Mouse (Mus musculus): ENCODE results near the gene Cpm. TPM values are rescaled to one million over a fixed set of nuclear protein-coding genes. Genes with fewer than 3 reads are reported as not detected.
A peak's percentile ranks its signal among the peaks of the same experiment; 100 is the strongest.
"Not testable (repeated sequence)": the region's sequence is repeated elsewhere in the genome, so short reads cannot be mapped to it uniquely, and the experiment has no call there.

The Cpm gene
- total and polyA plus RNA-seq, 3 experiments, result 0.27 TPM; not detected in 2

GRCm38 (mm10) chr10:117732962-117733592 lies 103.8 kb downstream of the Cpm start:
- Histone ChIP-seq H3K4me3 (ENCODE audit: low read depth, low read length) (peak overlapping the region; percentile 36; the same call in 1 of the 2 replicates), H3K36me3 (replicated peaks) (peaks cover 20% of the 10 kb centered on the region), H3K27me3 (ENCODE audit: insufficient read depth, low read length) (peaks cover 12% of the 10 kb centered on the region), H3K4me1 (ENCODE audit: insufficient read depth, low read depth, low read length) (peaks cover 63% of the 10 kb centered on the region), H3K9me3 (replicated peaks) (no peaks in the 10 kb centered on the region)
- DNase-seq (ENCODE audit: low spot score) (no peak), ATAC-seq (ENCODE audit: extremely low read depth, insufficient number of reproducible peaks, low FRiP score, poor library complexity, severe bottlenecking) (no peak)
- TF ChIP-seq GATA2 (IDR thresholded peaks at IDR 0.05; ENCODE audit: borderline replicate concordance, low read depth, low read length) (no peak), TAL1 (conservative IDR thresholded peaks at IDR 0.05; ENCODE audit: low read depth, low read length) (no peak), POLR2AphosphoS5 (IDR thresholded peaks at IDR 0.05; ENCODE audit: insufficient replicate concordance, low read depth, low read length) (no peak), CTCF (IDR thresholded peaks at IDR 0.05; ENCODE audit: low read depth, low read length) (no peak), GATA1 (IDR thresholded peaks at IDR 0.05; ENCODE audit: borderline replicate concordance, low read length) (no peak)

GRCm38 (mm10) chr10:117733626-117734025 lies 104.3 kb downstream of the Cpm start:
- peaks cover 10% of the 10 kb centered on the region for H3K27me3 ChIP-seq (ENCODE audit: insufficient read depth, low read length)
- not testable (repeated sequence) for H3K4me3 ChIP-seq (ENCODE audit: low read depth, low read length); DNase-seq (ENCODE audit: low spot score); H3K9me3 ChIP-seq (replicated peaks); ATAC-seq (ENCODE audit: extremely low read depth, insufficient number of reproducible peaks, low FRiP score, poor library complexity, severe bottlenecking)
- peaks cover 68% of the 10 kb centered on the region for H3K4me1 ChIP-seq (ENCODE audit: insufficient read depth, low read depth, low read length)
- peaks cover 22% of the 10 kb centered on the region for H3K36me3 ChIP-seq (replicated peaks)

GRCm38 (mm10) chr10:117734104-117734852 lies 105.0 kb downstream of the Cpm start:
- DNase-seq (ENCODE audit: low spot score); H3K4me3 ChIP-seq (ENCODE audit: low read depth, low read length); H3K27me3 ChIP-seq (ENCODE audit: insufficient read depth, low read length); ATAC-seq (ENCODE audit: extremely low read depth, insufficient number of reproducible peaks, low FRiP score, poor library complexity, severe bottlenecking); H3K9me3 ChIP-seq (replicated peaks): not testable (repeated sequence)
- Histone ChIP-seq H3K36me3 (replicated peaks) (peaks cover 22% of the 10 kb centered on the region), H3K4me1 (ENCODE audit: insufficient read depth, low read depth, low read length) (peaks cover 74% of the 10 kb centered on the region)

- Histone ChIP-seq H3K36me3 (replicated peaks) (peaks cover 29% of the 10 kb centered on the region), H3K4me1 (ENCODE audit: insufficient read depth, low read depth, low read length) (peaks cover 77% of the 10 kb centered on the region)
- not testable (repeated sequence) for H3K4me3 ChIP-seq (ENCODE audit: low read depth, low read length); H3K27me3 ChIP-seq (ENCODE audit: insufficient read depth, low read length); ATAC-seq (ENCODE audit: extremely low read depth, insufficient number of reproducible peaks, low FRiP score, poor library complexity, severe bottlenecking); H3K9me3 ChIP-seq (replicated peaks); DNase-seq (ENCODE audit: low spot score)
Observed at GRCm38 (mm10) chr10:117735396-117735795, 106.1 kb downstream of the Cpm start.

GRCm38 (mm10) chr10:117736573-117736972 lies 107.3 kb downstream of the Cpm start:
- Histone ChIP-seq H3K4me3 (ENCODE audit: low read depth, low read length) (no peak overlapping the region), H3K4me1 (ENCODE audit: insufficient read depth, low read depth, low read length) (peaks cover 77% of the 10 kb centered on the region), H3K36me3 (replicated peaks) (peaks cover 40% of the 10 kb centered on the region), H3K9me3 (replicated peaks) (no peaks in the 10 kb centered on the region), H3K27me3 (ENCODE audit: insufficient read depth, low read length) (no peaks in the 10 kb centered on the region)
- DNase-seq (ENCODE audit: low spot score) (no peak), ATAC-seq (ENCODE audit: extremely low read depth, insufficient number of reproducible peaks, low FRiP score, poor library complexity, severe bottlenecking) (no peak)
- TF ChIP-seq GATA1 (IDR thresholded peaks at IDR 0.05; ENCODE audit: borderline replicate concordance, low read length) (no peak), CTCF (IDR thresholded peaks at IDR 0.05; ENCODE audit: low read depth, low read length) (no peak), GATA2 (IDR thresholded peaks at IDR 0.05; ENCODE audit: borderline replicate concordance, low read depth, low read length) (no peak), POLR2AphosphoS5 (IDR thresholded peaks at IDR 0.05; ENCODE audit: insufficient replicate concordance, low read depth, low read length) (no peak), TAL1 (conservative IDR thresholded peaks at IDR 0.05; ENCODE audit: low read depth, low read length) (no peak)

Other genes starting within 250 kb of the Cpm start
- 232 and 244 TPM in 2 replicates for gene Cpsf6, start 249.5 kb upstream of the Cpm start, total RNA-seq (2014; fragmentation: Nextera tagmentation)
- gene Cpsf6, start 249.5 kb upstream of the Cpm start, total RNA-seq (2017), result 142 and 177 TPM in 2 replicates
- gene Cpsf6, start 249.5 kb upstream of the Cpm start, polyA plus RNA-seq (2012), result 285 and 393 TPM in 2 replicates
- 153 and 177 TPM in 2 replicates for gene Mdm2, start 81.3 kb downstream of the Cpm start, total RNA-seq (2014; fragmentation: Nextera tagmentation)
- 82.9 and 97.1 TPM in 2 replicates for gene Mdm2, start 81.3 kb downstream of the Cpm start, total RNA-seq (2017)
- gene Mdm2, start 81.3 kb downstream of the Cpm start, polyA plus RNA-seq (2012), result 37.8 and 41.3 TPM in 2 replicates
- 7.9 and 10.9 TPM in 2 replicates for gene Slc35e3, start 116.9 kb downstream of the Cpm start, total RNA-seq (2014; fragmentation: Nextera tagmentation)
- gene Slc35e3, start 116.9 kb downstream of the Cpm start, total RNA-seq (2017), result 3.5 and 3.9 TPM in 2 replicates
- 1.5 and 2.2 TPM in 2 replicates for gene Slc35e3, start 116.9 kb downstream of the Cpm start, polyA plus RNA-seq (2012)
- 81.8 and 130 TPM in 2 replicates for gene Nup107, start 163.2 kb downstream of the Cpm start, total RNA-seq (2014; fragmentation: Nextera tagmentation)
- gene Nup107, start 163.2 kb downstream of the Cpm start, total RNA-seq (2017), result 131 and 144 TPM in 2 replicates
- 58.0 and 59.9 TPM in 2 replicates for gene Nup107, start 163.2 kb downstream of the Cpm start, polyA plus RNA-seq (2012)
- gene Rap1b, start 216.5 kb downstream of the Cpm start, total RNA-seq (2014; fragmentation: Nextera tagmentation), result 112 and 121 TPM in 2 replicates
- gene Rap1b, start 216.5 kb downstream of the Cpm start, total RNA-seq (2017), result 64.2 and 73.1 TPM in 2 replicates
- gene Rap1b, start 216.5 kb downstream of the Cpm start, polyA plus RNA-seq (2012), result 23.4 and 25.8 TPM in 2 replicates